Mouse (Mus musculus) E14TG2a.4 (cell line): ENCODE results near the gene Dnaaf2.

ENCODE experiments used
- CTCF ChIP-seq: conservative IDR thresholded peaks from 2 replicates; pipeline ENCODE4 v1.5.1; 2014; ENCODE audit warnings: low read length
- NANOG ChIP-seq: IDR thresholded peaks from 2 replicates; pipeline ENCODE4 v1.6.1; 2014; ENCODE audit warnings: borderline replicate concordance, low read length, mixed read lengths

- no peak for TF ChIP-seq CTCF
- TF ChIP-seq NANOG: no peak
Observed at GRCm38 (mm10) chr12:69150049-69150448, 48.2 kb downstream of the Dnaaf2 start.
